Mouse (Mus musculus): Measurements from ENCODE around the gene Fat1.
A peak's percentile ranks its signal among the peaks of the same experiment; 100 is the strongest.

The Fat1 gene

DNA sequence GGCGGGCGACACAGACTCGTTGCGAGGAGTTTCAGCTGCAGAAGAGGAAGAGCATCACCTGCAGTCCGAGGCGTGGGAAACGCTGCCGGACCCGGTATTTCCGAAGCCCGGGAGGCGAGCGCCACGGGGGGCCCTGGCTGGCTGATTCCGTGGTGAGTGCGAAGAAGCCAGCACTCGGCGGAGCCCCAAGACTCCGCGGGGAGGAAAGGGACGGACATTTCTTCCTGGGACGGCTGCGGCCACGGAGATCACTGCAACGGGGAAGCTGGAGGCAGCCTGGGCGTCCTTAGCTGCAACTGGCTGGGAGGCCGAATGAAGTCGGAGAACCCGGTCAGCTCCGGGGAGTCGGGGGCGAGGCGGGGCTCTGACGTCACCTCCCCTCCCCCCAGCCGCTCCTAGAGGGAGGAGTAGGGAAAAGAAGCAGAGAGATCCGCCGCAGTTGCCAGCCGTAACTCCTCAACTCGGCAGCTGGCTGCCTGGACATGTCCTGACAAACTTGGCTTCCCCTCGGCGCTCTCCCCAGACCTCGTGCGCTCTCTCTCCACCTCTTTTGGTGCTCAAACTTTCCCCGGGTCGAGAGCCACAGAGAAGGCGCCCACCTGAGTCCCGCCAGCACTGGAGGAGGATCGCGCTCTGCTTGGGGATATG, at the start of gene Fat1:
Fat1 (plus strand) TSS at position 598 of the 648 bp plus-strand sequence.
- DNase-seq (ENCODE audit: inconsistent ontology term): peak; percentile 98

- DNase-seq (ENCODE audit: inconsistent ontology term): no peak
Observed at GRCm38 (mm10) chr8:44894626-44895025, 40.6 kb upstream of the Fat1 start.

GRCm38 (mm10) chr8:44899575-44899991, 35.7 kb upstream of the Fat1 start:
- DNase-seq (ENCODE audit: inconsistent ontology term): no peak

DNA sequence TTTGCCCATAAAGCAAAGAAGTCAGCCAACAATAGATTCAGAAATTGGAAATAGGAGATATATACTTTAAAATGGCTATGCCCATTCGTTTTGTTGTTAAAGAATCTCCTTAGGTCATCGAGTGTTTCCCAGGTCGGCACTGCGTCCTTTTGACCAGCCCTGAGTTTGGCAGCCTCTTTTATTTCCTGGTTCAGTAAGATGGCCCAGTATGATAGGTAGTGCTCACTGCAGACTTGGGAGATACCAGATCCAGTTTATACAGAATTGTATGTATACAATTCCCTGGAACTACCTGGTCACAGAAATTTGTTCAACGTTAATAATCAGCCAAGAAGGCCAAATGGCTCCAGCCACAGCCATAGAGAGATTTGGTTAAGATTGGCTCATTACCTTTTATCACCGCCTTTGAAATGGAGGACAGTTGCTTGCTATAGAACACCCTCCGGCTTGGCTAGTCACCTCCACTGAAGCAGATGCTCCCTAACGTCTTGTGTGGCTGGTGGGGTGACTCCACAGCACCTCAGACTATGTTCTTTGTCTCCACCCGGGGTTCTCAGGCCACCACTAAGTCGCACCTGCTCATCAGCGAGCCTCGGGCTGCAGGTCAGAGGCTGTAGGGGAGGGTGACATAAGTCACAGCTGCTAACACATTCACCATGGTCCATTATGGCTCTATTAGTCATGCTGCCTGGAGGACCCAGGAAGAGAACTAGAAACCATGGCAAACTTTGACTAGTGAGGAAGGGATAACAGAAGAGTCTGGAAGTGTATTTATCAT, 23.9 kb upstream of the Fat1 start:
- no peak for DNase-seq (ENCODE audit: inconsistent ontology term)

- no peak for DNase-seq (ENCODE audit: inconsistent ontology term)
Observed at GRCm38 (mm10) chr8:44919487-44920082, 15.7 kb upstream of the Fat1 start.

DNA sequence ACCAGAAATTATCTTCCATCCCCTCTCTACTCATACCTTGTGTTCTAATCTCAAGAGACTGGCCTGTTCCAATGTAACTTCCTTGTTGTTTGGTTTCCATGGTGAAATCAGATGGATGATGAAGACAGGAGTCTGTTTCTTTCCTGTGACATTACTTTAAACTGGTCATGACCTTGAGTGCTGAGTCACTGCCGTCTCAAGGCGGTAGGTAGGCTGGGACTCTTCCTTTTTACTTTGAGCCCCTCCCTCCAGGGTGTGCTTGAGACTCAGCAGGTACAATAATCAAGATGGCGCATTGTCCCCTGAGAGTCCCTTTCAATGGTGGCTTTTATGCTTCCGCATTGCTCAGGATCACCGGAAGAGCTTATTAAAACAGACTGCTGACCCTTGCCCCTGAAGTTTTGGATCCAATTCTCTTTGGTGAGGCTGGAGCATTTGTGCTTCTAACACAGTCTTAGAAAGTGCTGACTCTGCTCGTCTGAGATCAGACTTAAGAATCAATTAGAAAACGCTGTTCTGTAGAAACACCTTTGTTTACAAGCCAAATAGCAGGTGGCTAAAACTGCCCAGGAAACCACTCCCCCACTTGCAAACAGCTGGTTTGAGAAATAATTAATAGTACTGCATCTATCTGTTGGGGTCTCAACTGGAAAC, 14.7 kb upstream of the Fat1 start:
- no peak for DNase-seq (ENCODE audit: inconsistent ontology term)

GRCm38 (mm10) chr8:44924995-44925394, 10.3 kb upstream of the Fat1 start:
- DNase-seq (ENCODE audit: inconsistent ontology term): no peak

- DNase-seq (ENCODE audit: inconsistent ontology term): no peak
Observed at GRCm38 (mm10) chr8:44930058-44930457, 5.2 kb upstream of the Fat1 start.

- no peak for DNase-seq (ENCODE audit: inconsistent ontology term)
Observed at GRCm38 (mm10) chr8:44932546-44933342, 2.5 kb upstream of the Fat1 start.

DNA sequence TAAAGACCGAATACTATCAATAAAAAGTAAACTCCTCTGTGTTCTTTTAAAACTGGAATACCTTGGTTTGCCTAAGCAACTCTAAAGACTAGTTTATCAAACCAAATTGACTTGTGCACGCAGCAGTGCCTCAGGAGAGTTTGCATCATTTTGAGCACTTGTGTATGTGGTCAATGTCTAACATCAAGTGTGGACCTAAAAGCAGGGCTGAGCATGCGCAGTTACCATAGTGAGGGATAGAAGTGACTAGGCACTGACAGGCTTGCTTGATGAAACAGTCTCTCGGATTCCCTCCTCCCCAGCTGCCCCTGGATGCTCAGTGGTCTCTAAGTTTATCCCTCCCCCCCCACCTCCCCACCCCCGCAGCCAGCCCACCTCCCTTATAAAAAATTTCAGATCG, 1.8 kb upstream of the Fat1 start:
- no peak for DNase-seq (ENCODE audit: inconsistent ontology term)

DNA sequence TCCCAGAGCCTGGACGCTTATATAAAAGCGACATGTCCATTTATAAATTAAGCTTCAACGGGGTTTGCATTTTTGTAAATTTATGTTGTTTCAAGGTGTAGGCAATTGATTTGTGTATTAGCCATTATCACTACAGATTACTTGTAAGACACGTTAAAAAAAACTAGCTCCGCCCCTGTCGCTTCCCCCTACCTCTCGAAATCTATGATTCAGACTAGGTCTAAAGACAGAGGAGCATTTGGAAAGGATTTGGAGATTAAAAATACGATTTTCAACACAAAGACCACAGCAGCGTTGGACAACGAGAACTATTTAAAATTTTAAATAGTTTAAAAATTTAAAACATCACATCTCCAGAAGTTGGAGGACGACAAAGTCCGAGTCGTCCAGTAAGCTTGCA, 831 bp upstream of the Fat1 start:
- DNase-seq (ENCODE audit: inconsistent ontology term): no peak

- DNase-seq (ENCODE audit: inconsistent ontology term): peak; percentile 93
Observed at GRCm38 (mm10) chr8:44935741-44936140, 494 bp downstream of the Fat1 start.

DNA sequence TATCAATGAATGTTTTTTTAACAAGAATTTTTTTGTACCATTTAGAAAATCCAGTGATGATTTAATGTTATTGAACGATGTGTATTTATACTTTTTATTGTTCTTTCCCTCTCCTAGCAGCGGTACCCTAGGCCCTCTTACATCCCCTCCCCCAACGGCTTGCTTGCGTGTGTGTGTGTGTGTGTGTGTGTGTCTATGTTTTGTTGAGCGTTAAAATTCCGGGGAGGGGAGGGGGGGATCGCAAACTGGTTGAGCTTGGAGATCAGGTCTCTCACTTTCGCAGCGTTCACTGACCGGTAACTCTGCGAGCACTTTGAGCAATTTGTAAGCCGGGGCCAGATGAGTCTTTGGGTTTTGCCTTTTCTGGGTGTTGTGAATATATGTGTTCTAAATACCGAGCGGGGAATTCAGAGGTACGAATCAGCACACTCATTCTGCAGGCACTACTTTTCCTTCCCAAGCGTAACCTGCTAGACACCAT, 1.3 kb downstream of the Fat1 start:
- DNase-seq (ENCODE audit: inconsistent ontology term): peak; percentile 68

GRCm38 (mm10) chr8:44937141-44937825, 2.0 kb downstream of the Fat1 start:
- peak; percentile 72 for DNase-seq (ENCODE audit: inconsistent ontology term)

DNA sequence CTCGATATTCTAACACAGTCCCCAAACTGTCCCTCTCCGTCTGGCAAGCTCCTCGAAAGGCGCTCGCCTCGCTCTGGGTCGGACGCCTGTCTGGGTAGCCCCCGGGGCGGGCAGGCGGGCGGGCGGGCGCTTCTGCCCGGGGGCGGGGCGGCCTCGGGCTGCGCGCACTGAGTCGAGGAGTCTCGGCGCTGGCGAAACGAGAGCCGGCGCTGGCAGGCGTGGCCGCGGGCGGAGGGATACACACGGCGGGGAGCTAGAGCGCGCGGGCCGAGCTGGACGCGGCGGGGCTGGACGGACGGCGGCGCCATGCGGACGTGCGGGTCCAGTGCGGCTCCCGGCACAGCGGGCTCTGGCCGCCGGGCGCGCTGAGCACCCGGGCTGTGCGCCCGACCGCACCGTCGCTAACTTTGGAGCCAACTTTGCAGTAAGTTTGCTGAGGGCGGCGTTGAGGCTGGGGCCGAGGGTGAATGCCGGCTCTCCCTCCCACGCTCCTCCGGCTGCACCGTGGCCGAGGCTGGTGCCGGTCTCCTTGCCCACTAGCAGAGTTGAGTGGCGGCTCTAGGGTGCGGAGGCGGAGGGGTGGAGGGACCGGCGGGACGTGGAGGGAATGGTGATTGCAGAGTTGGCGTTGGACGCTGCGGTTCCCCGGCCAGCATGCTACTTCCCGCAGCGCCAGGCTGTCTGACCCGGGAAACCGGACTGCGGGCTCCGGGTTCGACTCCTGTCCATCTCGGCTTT, 2.8 kb downstream of the Fat1 start:
- peak; percentile 98 for DNase-seq (ENCODE audit: inconsistent ontology term)

GRCm38 (mm10) chr8:44938643-44938979, 3.4 kb downstream of the Fat1 start:
- no peak for DNase-seq (ENCODE audit: inconsistent ontology term)

DNA sequence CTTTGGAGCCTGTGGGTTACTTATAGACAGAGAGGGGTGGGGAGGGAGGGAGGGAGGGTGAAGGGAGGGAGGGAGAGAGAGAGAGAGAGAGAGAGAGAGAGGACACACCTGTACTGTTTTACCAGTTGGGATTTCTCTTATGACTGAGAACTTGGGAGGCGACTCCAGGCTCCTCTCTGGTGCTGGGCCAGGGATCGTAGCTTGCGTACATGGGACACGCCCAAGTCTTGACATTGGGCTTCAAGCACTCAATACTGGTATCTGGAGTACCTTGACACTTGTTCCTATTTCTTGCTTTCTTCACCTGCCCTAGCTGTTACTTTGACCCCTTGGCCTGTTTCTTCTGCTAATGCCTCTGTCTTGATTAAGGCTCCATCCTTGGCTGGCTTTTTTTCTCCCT, 10.3 kb downstream of the Fat1 start:
- no peak for DNase-seq (ENCODE audit: inconsistent ontology term)

DNA sequence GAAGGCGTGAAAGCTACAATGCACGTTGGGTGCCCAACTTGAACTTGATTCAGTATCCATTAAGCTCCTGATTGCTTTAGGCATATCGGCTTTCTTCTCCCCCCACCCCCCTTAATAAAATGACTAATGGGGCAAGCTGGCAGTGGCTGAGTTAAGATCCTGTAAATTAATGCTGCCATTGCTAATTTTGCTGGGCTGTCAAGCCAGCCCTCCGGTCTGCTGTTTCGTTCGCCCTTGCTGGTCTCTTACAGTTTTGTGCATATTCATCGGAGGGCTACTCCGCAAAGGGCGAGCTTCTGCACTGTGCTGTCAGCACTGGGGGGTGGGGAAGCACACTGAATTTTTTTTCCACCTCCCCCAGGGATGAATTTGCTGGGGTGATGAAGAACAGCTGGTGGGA, 13.3 kb downstream of the Fat1 start:
- peak; percentile 41 for DNase-seq (ENCODE audit: inconsistent ontology term)

DNA sequence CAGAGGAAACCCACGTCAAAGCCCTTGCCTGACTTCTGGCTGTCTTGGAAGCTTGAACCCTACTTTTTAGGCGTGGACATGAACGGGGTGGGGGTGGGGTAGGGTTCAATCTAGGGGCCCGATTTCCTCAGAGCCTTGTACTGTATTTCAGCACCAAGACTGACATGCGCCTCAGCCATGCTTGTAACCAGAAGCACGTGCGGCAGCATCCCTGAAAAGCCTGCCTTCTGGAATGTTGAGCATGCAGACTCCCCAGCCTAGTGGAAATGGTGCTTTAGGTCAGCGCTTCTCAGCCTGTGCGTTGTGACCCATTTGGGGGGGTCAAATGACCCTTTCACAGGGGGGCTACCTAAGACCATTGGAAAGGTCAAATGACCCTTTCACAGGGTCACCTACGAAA, 25.2 kb downstream of the Fat1 start:
- DNase-seq (ENCODE audit: inconsistent ontology term): peak; percentile 70

GRCm38 (mm10) chr8:44960906-44961305, 25.7 kb downstream of the Fat1 start:
- no peak for DNase-seq (ENCODE audit: inconsistent ontology term)

Data from Muller cell, postnatal 12 days (primary cell).